Mouse (Mus musculus) lung, postnatal 0 days (tissue): ENCODE results near the gene Dnajb3.
"Not testable (repeated sequence)": the region's sequence is repeated elsewhere in the genome, so short reads cannot be mapped to it uniquely, and the experiment has no call there.

Experiments used
- CTCF ChIP-seq: IDR thresholded peaks from 2 replicates; pipeline ENCODE4 v1.5.1; 2016; ENCODE audit warnings: antibody characterized with exemption, mild to moderate bottlenecking
- EP300 ChIP-seq: IDR thresholded peaks from 2 replicates; pipeline ENCODE4 v1.6.1; 2016; ENCODE audit warnings: antibody characterized with exemption, mild to moderate bottlenecking, control low read depth

DNA sequence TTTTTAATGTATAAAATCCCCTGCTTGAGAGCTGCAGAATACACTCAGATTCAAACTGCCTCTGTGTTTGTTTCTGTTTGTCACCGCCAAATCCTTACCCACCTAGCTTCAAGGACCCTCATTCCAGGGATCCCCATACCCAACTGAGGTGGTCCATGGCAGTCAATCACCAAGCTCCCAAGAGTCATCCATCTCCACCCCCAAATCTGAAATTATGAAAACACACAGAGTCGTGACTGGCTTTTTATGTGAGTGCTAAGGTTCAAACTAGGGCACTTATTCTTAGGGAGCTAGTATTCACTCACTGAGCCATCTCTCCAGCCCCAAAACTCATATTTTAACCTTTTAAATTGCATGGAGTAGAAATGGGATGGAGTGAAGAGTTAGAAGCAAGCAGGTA lies 19.7 kb upstream of the Dnajb3 start:
- not testable (repeated sequence) for TF ChIP-seq CTCF, EP300
